Mouse (Mus musculus): ENCODE measurements around the gene Evi2b.

Gene Evi2b

GRCm38 (mm10) chr11:79523560-79524309 is at the start of gene Evi2b:
TSS of gene Evi2b (minus strand) at chr11:79523762.
- no peak for DNase-seq (ENCODE audit: low spot score)

- DNase-seq (ENCODE audit: low spot score): no peak
These were observed 46.8 kb upstream of the Evi2b start for GRCm38 (mm10) chr11:79570319-79570718.

- DNase-seq (ENCODE audit: low spot score): no peak
These were observed 44.8 kb upstream of the Evi2b start for GRCm38 (mm10) chr11:79568197-79568911.

GRCm38 (mm10) chr11:79566947-79567346 is 43.4 kb upstream of the Evi2b start:
- DNase-seq (ENCODE audit: low spot score): no peak

- no peak for DNase-seq (ENCODE audit: low spot score)
These were observed 39.9 kb upstream of the Evi2b start for GRCm38 (mm10) chr11:79563493-79563892.

GRCm38 (mm10) chr11:79560536-79560935 is 37.0 kb upstream of the Evi2b start:
- DNase-seq (ENCODE audit: low spot score): no peak

- no peak for DNase-seq (ENCODE audit: low spot score)
These were observed 29.1 kb upstream of the Evi2b start for GRCm38 (mm10) chr11:79552622-79553021.

- no peak for DNase-seq (ENCODE audit: low spot score)
These were observed 12.7 kb upstream of the Evi2b start for GRCm38 (mm10) chr11:79536293-79536692.

GRCm38 (mm10) chr11:79535554-79535953 is 12.0 kb upstream of the Evi2b start:
- no peak for DNase-seq (ENCODE audit: low spot score)

- peak; percentile 43 for DNase-seq (ENCODE audit: low spot score)
These were observed 10.6 kb upstream of the Evi2b start for GRCm38 (mm10) chr11:79533950-79534690.

GRCm38 (mm10) chr11:79533311-79533710 is 9.7 kb upstream of the Evi2b start:
- DNase-seq (ENCODE audit: low spot score): no peak

- DNase-seq (ENCODE audit: low spot score): no peak
These were observed 7.9 kb upstream of the Evi2b start for GRCm38 (mm10) chr11:79531485-79531884.

GRCm38 (mm10) chr11:79530774-79531173 is 7.2 kb upstream of the Evi2b start:
- no peak for DNase-seq (ENCODE audit: low spot score)

GRCm38 (mm10) chr11:79530333-79530761 is 6.8 kb upstream of the Evi2b start, which contains the start of the genes Evi2 and Evi2a:
TSS of gene Evi2 (minus strand) at chr11:79530589.
TSS of gene Evi2a (minus strand) at chr11:79530609.
- DNase-seq (ENCODE audit: low spot score): no peak

GRCm38 (mm10) chr11:79529736-79530135 is 6.2 kb upstream of the Evi2b start:
- no peak for DNase-seq (ENCODE audit: low spot score)

GRCm38 (mm10) chr11:79529226-79529625 is 5.7 kb upstream of the Evi2b start:
- DNase-seq (ENCODE audit: low spot score): no peak

- no peak for DNase-seq (ENCODE audit: low spot score)
These were observed 5.0 kb upstream of the Evi2b start for GRCm38 (mm10) chr11:79528601-79529000.

GRCm38 (mm10) chr11:79527739-79528384 is 4.3 kb upstream of the Evi2b start:
- no peak for DNase-seq (ENCODE audit: low spot score)

- no peak for DNase-seq (ENCODE audit: low spot score)
These were observed 3.6 kb upstream of the Evi2b start for GRCm38 (mm10) chr11:79527015-79527738.

GRCm38 (mm10) chr11:79526549-79526948 is 3.0 kb upstream of the Evi2b start:
- DNase-seq (ENCODE audit: low spot score): no peak

GRCm38 (mm10) chr11:79524310-79524575 is 681 bp upstream of the Evi2b start:
- no peak for DNase-seq (ENCODE audit: low spot score)

- no peak for DNase-seq (ENCODE audit: low spot score)
These were observed 618 bp downstream of the Evi2b start for GRCm38 (mm10) chr11:79522944-79523343.
